Mouse (Mus musculus): ENCODE results near the gene Rad51.

Gene Rad51

GRCm38 (mm10) chr2:119163999-119164398 is 51.4 kb downstream of the Rad51 start:
- no peak for DNase-seq (ENCODE audit: low spot score in 2 of 2)

- DNase-seq (ENCODE audit: low spot score in 2 of 2) = no peak
Observed at GRCm38 (mm10) chr2:119165401-119165800, 52.8 kb downstream of the Rad51 start.

GRCm38 (mm10) chr2:119166901-119167865 is 54.6 kb downstream of the Rad51 start, which contains the start of gene Gchfr:
TSS of gene Gchfr (plus strand) at chr2:119167773.
- peak; percentile 43 to 61 for DNase-seq (ENCODE audit: low spot score in 2 of 2)

- DNase-seq (ENCODE audit: low spot score in 2 of 2) = no peak
Observed at GRCm38 (mm10) chr2:119167866-119168256, 55.3 kb downstream of the Rad51 start.

- no peak for DNase-seq (ENCODE audit: low spot score in 2 of 2)
Observed at GRCm38 (mm10) chr2:119170282-119170681, 57.7 kb downstream of the Rad51 start.

GRCm38 (mm10) chr2:119171574-119171973 is 59.0 kb downstream of the Rad51 start:
- DNase-seq (ENCODE audit: low spot score in 2 of 2) = no peak

GRCm38 (mm10) chr2:119172446-119172845 is 59.9 kb downstream of the Rad51 start:
- no peak for DNase-seq (ENCODE audit: low spot score in 2 of 2)

GRCm38 (mm10) chr2:119172862-119173576 is 60.4 kb downstream of the Rad51 start:
- DNase-seq (ENCODE audit: low spot score in 2 of 2) = no peak

GRCm38 (mm10) chr2:119173991-119174651 is 61.5 kb downstream of the Rad51 start, which contains the start of gene Gm14137:
TSS of gene Gm14137 (plus strand) at chr2:119174509.
- no peak for DNase-seq (ENCODE audit: low spot score in 2 of 2)

GRCm38 (mm10) chr2:119174866-119175265 is 62.3 kb downstream of the Rad51 start:
- DNase-seq (ENCODE audit: low spot score in 2 of 2) = no peak

- no peak for DNase-seq (ENCODE audit: low spot score in 2 of 2)
Observed at GRCm38 (mm10) chr2:119175614-119176013, 63.0 kb downstream of the Rad51 start.

GRCm38 (mm10) chr2:119176761-119177160 is 64.2 kb downstream of the Rad51 start:
- DNase-seq (ENCODE audit: low spot score in 2 of 2) = no peak

GRCm38 (mm10) chr2:119177384-119177939 is 64.9 kb downstream of the Rad51 start:
- DNase-seq (ENCODE audit: low spot score in 2 of 2) = no peak

- DNase-seq (ENCODE audit: low spot score in 2 of 2) = no peak
Observed at GRCm38 (mm10) chr2:119182914-119183313, 70.3 kb downstream of the Rad51 start.

GRCm38 (mm10) chr2:119189029-119189710 is 76.6 kb downstream of the Rad51 start:
- peak; percentile 76 to 89 for DNase-seq (ENCODE audit: low spot score in 2 of 2)

- DNase-seq (ENCODE audit: low spot score in 2 of 2) = no peak
Observed at GRCm38 (mm10) chr2:119190969-119191368, 78.4 kb downstream of the Rad51 start.

- no peak for DNase-seq (ENCODE audit: low spot score in 2 of 2)
Observed at GRCm38 (mm10) chr2:119194140-119194539, 81.5 kb downstream of the Rad51 start.

GRCm38 (mm10) chr2:119196316-119197108 is 83.9 kb downstream of the Rad51 start:
- DNase-seq (ENCODE audit: low spot score in 2 of 2) = no peak

Data from urinary bladder, adult 18-20 months (tissue).